Mouse (Mus musculus): ENCODE data around the gene Dync1i1. TPM values are rescaled to one million over a fixed set of nuclear protein-coding genes. Genes with fewer than 3 reads are reported as not detected.

Gene Dync1i1
- polyA plus RNA-seq, 1 experiment from 2014 or later: 0.26 TPM

Other genes starting within 250 kb of the Dync1i1 start
- gene Pdk4, start 229.3 kb upstream of the Dync1i1 start, polyA plus RNA-seq (2015; fragmentation: Nextera tagmentation; extraction: Ambion mirVana): 3.5 and 3.6 TPM in 2 replicates